21 mouse cellular contexts compared by ENCODE assay signal in genomic region chr8:110779924-110780718, GRCm38 (mm10). TPM values are rescaled to one million over a fixed set of nuclear protein-coding genes. Genes with fewer than 3 reads are reported as not detected.
DNase-seq lines count a peak whose midpoint lies in the region; ATAC-seq and TF ChIP-seq lines count a peak whose summit lies in the region.
"Had no signal": no experiment of that assay in that cellular context is flagged by ENCODE, and none has a peak within 500 bp of the region (broad histone marks: within the 10 kb centered on the region; RNA-seq: fewer than 3 reads in every experiment).

No protein-coding gene starts in this region.

- no peak overlapping the region for H3K27ac ChIP-seq in heart, embryonic 14.5 days (replicated peaks in 1 of 2; ENCODE audit: control insufficient read depth in 1 of 2, insufficient read depth in 1 of 2, low read depth in 2 of 2, low read length in 2 of 2)
- no peak overlapping the region for H3K27ac ChIP-seq in heart, embryonic 10.5 days
- no peak overlapping the region for H3K27ac ChIP-seq in limb, embryonic 14.5 days (replicated peaks; ENCODE audit: low read depth, low read length)
- H3K27ac ChIP-seq in limb, embryonic 10.5 days, result no peak overlapping the region
- H3K27ac ChIP-seq in forebrain, embryonic 10.5 days, result no peak overlapping the region
- H3K27ac ChIP-seq: forebrain, embryonic 13.5 days; liver, embryonic 14.5 days; macrophage; midbrain, embryonic 13.5 days; stomach, postnatal 0 days had no signal

- peaks cover 9% of the 10 kb centered on the region for H3K79me2 ChIP-seq in myocyte (ENCODE audit: control insufficient read depth, insufficient read depth)

- DNase-seq in heart, embryonic 10.5 days (ENCODE audit: low spot score), result no peak
- peak; percentile 59 for DNase-seq in limb, embryonic 14.5 days (ENCODE audit: low spot score)
- no peak for DNase-seq in limb, embryonic 10.5 days (ENCODE audit: low spot score)
- peak; percentile 24 for DNase-seq in MN1 (ENCODE audit: low spot score)
- DNase-seq in forebrain, embryonic 10.5 days (ENCODE audit: extremely low spot score, low spot score), result no peak
- DNase-seq: cerebellum, adult 11-12 months; heart, postnatal 36 days; kidney, postnatal 25 days; layer of hippocampus, postnatal 36 days; left cerebral cortex, postnatal 4 days; thymus, postnatal 4 days had no signal

- no peak overlapping the region for H3K4me2 ChIP-seq in heart, embryonic 14.5 days (ENCODE audit: low read length)
- no peak overlapping the region for H3K4me2 ChIP-seq in limb, embryonic 14.5 days (replicated peaks; ENCODE audit: low read depth, low read length, severe bottlenecking)
- peak overlapping the region; percentile 71 for H3K4me2 ChIP-seq in myocyte (ENCODE audit: low read depth)
- H3K4me2 ChIP-seq: forebrain, embryonic 13.5 days; midbrain, embryonic 13.5 days had no signal

- ATAC-seq in heart, embryonic 14.5 days (ENCODE audit: insufficient number of reproducible peaks, insufficient read depth, low FRiP score, low read depth), result 0 out of 2 replicates have a peak, but pooled peaks have one; percentile 66
- ATAC-seq in limb, embryonic 14.5 days (ENCODE audit: low FRiP score, low read depth), result no peak
- ATAC-seq: activated CD4-positive, CD25-positive, alpha-beta regulatory T cell, adult 4 months; CD4-positive, CD25-positive, alpha-beta regulatory T cell, adult 4 months; forebrain, embryonic 13.5 days; hindbrain, embryonic 16.5 days; midbrain, embryonic 13.5 days had no signal

- H3ac ChIP-seq in myocyte (ENCODE audit: control insufficient read depth, insufficient read length), result no peak overlapping the region

- 73% methylated on average over 13 of the region's 13 CpGs for WGBS in heart, embryonic 14.5 days
- 81% methylated on average over 13 of the region's 13 CpGs for WGBS in heart, embryonic 10.5 days
- WGBS in limb, embryonic 14.5 days, result 73% methylated on average over 13 of the region's 13 CpGs
- 86% methylated on average over 13 of the region's 13 CpGs for WGBS in limb, embryonic 10.5 days
- WGBS in forebrain, embryonic 10.5 days, result 89% methylated on average over 13 of the region's 13 CpGs

- H3K36me3 ChIP-seq in heart, embryonic 14.5 days (ENCODE audit: control insufficient read depth, insufficient read depth, low read length), result no peaks in the 10 kb centered on the region
- H3K36me3 ChIP-seq in heart, embryonic 10.5 days, result no peaks in the 10 kb centered on the region
- H3K36me3 ChIP-seq in limb, embryonic 14.5 days (ENCODE audit: control insufficient read depth, insufficient read depth, low read length), result no peaks in the 10 kb centered on the region
- H3K36me3 ChIP-seq in limb, embryonic 10.5 days, result no peaks in the 10 kb centered on the region
- no peaks in the 10 kb centered on the region for H3K36me3 ChIP-seq in myocyte (ENCODE audit: control insufficient read depth, insufficient read depth)
- H3K36me3 ChIP-seq in forebrain, embryonic 10.5 days (replicated peaks), result no peaks in the 10 kb centered on the region
- H3K36me3 ChIP-seq: midbrain, embryonic 13.5 days had no signal

- peaks cover 3% of the 10 kb centered on the region; the same call in 1 of the 2 replicates for H3K9me3 ChIP-seq in heart, embryonic 14.5 days (ENCODE audit: control insufficient read depth, low read length)
- no peaks in the 10 kb centered on the region for H3K9me3 ChIP-seq in heart, embryonic 10.5 days
- H3K9me3 ChIP-seq in limb, embryonic 14.5 days (ENCODE audit: control insufficient read depth, low read length), result no peaks in the 10 kb centered on the region
- no peaks in the 10 kb centered on the region for H3K9me3 ChIP-seq in limb, embryonic 10.5 days (replicated peaks)
- no peaks in the 10 kb centered on the region; the same call in 1 of the 2 replicates for H3K9me3 ChIP-seq in forebrain, embryonic 10.5 days
- H3K9me3 ChIP-seq: forebrain, embryonic 13.5 days; midbrain, embryonic 13.5 days had no signal

- no peak overlapping the region for H3K9ac ChIP-seq in heart, embryonic 14.5 days (ENCODE audit: low read length)
- H3K9ac ChIP-seq in limb, embryonic 14.5 days (ENCODE audit: low read depth, low read length, severe bottlenecking), result no peak overlapping the region
- H3K9ac ChIP-seq: forebrain, embryonic 13.5 days; liver, embryonic 14.5 days; midbrain, embryonic 13.5 days had no signal

- no peaks in the 10 kb centered on the region for H3K27me3 ChIP-seq in heart, embryonic 14.5 days (ENCODE audit: control insufficient read depth, insufficient read depth, low read length)
- H3K27me3 ChIP-seq in heart, embryonic 10.5 days (ENCODE audit: insufficient read depth, poor library complexity, severe bottlenecking), result no peaks in the 10 kb centered on the region
- no peaks in the 10 kb centered on the region for H3K27me3 ChIP-seq in limb, embryonic 14.5 days (ENCODE audit: control insufficient read depth, insufficient read depth, low read length)
- H3K27me3 ChIP-seq in limb, embryonic 10.5 days (ENCODE audit: low read depth, poor library complexity, severe bottlenecking), result no peaks in the 10 kb centered on the region
- no peaks in the 10 kb centered on the region for H3K27me3 ChIP-seq in myocyte (ENCODE audit: control insufficient read depth, insufficient read depth, insufficient read length)
- no peaks in the 10 kb centered on the region for H3K27me3 ChIP-seq in forebrain, embryonic 10.5 days (ENCODE audit: poor library complexity, severe bottlenecking)
- H3K27me3 ChIP-seq: forebrain, embryonic 13.5 days; midbrain, embryonic 13.5 days had no signal

- no peak for TF ChIP-seq POLR2A in limb, embryonic 14.5 days (IDR thresholded peaks at IDR 0.05; ENCODE audit: borderline replicate concordance, extremely low read depth, insufficient read depth, insufficient read length)
- no peak for TF ChIP-seq POLR2A in myocyte (IDR thresholded peaks at IDR 0.05; ENCODE audit: insufficient read length, low read depth)

- no peak overlapping the region for H3K4me3 ChIP-seq in heart, embryonic 14.5 days (ENCODE audit: control insufficient read depth in 1 of 2, insufficient read depth in 1 of 2, low read depth in 1 of 2, low read length in 2 of 2)
- H3K4me3 ChIP-seq in heart, embryonic 10.5 days, result no peak overlapping the region
- H3K4me3 ChIP-seq in limb, embryonic 14.5 days (replicated peaks; ENCODE audit: low read length), result no peak overlapping the region
- H3K4me3 ChIP-seq in limb, embryonic 10.5 days, result no peak overlapping the region
- no peak overlapping the region for H3K4me3 ChIP-seq in myocyte
- H3K4me3 ChIP-seq in forebrain, embryonic 10.5 days, result no peak overlapping the region
- H3K4me3 ChIP-seq: forebrain, embryonic 13.5 days; midbrain, embryonic 13.5 days had no signal

- no peaks in the 10 kb centered on the region for H3K4me1 ChIP-seq in heart, embryonic 14.5 days (ENCODE audit: control insufficient read depth in 2 of 2, insufficient read depth in 2 of 2, low read length in 2 of 2)
- H3K4me1 ChIP-seq in heart, embryonic 10.5 days, result no peaks in the 10 kb centered on the region
- H3K4me1 ChIP-seq in limb, embryonic 14.5 days (ENCODE audit: control insufficient read depth, insufficient read depth, low read length), result no peaks in the 10 kb centered on the region
- no peaks in the 10 kb centered on the region for H3K4me1 ChIP-seq in limb, embryonic 10.5 days
- H3K4me1 ChIP-seq in forebrain, embryonic 10.5 days, result no peaks in the 10 kb centered on the region
- H3K4me1 ChIP-seq: forebrain, embryonic 13.5 days; midbrain, embryonic 13.5 days had no signal

TF ChIP-seq in myocyte, 11 proteins besides CTCF, POLR2A, EP300 and RAD21:
- no peak for TF ChIP-seq MYOD1 (IDR thresholded peaks at IDR 0.05; ENCODE audit: control insufficient read depth in 1 of 3, insufficient read length in 2 of 3, low read depth in 2 of 3)
- TF ChIP-seq USF1 (IDR thresholded peaks at IDR 0.05; ENCODE audit: low read depth), result no peak
- no peak for TF ChIP-seq MYOG (IDR thresholded peaks at IDR 0.05; ENCODE audit: control insufficient read depth in 1 of 3, insufficient read depth in 1 of 3, insufficient read length in 2 of 3, low read depth in 2 of 3)
- no peak for TF ChIP-seq CEBPB (IDR thresholded peaks at IDR 0.05; ENCODE audit: insufficient read depth, poor library complexity, severe bottlenecking)
- TF ChIP-seq SRF (IDR thresholded peaks at IDR 0.05; ENCODE audit: control insufficient read depth, insufficient read length, low read depth), result no peak
- TF ChIP-seq TCF3 (IDR thresholded peaks at IDR 0.05; ENCODE audit: insufficient read length, low read depth), result no peak
- no peak for TF ChIP-seq TCF12 (IDR thresholded peaks at IDR 0.05; ENCODE audit: insufficient read depth, poor library complexity, severe bottlenecking)
- no peak for TF ChIP-seq POLR2AphosphoS2 (IDR thresholded peaks at IDR 0.05; ENCODE audit: insufficient read length, low read depth)
- no peak for TF ChIP-seq E2F4 (IDR thresholded peaks at IDR 0.05; ENCODE audit: insufficient read depth)
- no peak for TF ChIP-seq MAX (IDR thresholded peaks at IDR 0.05; ENCODE audit: low read depth)
- TF ChIP-seq REST (IDR thresholded peaks at IDR 0.05; ENCODE audit: insufficient read depth, insufficient read length), result no peak

RNA-seq across cellular contexts. Expression of gene Il34, which starts 25.6 kb away (rescaled TPM):
- polyA plus RNA-seq in heart, embryonic 14.5 days (2014; fragmentation: Nextera tagmentation; extraction: Ambion mirVana), result 0.24 and 0.49 TPM in 2 replicates
- polyA plus RNA-seq in heart, embryonic 10.5 days (2016; fragmentation: Nextera tagmentation; extraction: Ambion mirVana), result 0.33 TPM in 1 of 2 replicates, not detected in the other
- polyA plus RNA-seq in limb, embryonic 14.5 days (2012; rRNA removed), result 1.4 and 1.6 TPM in 2 replicates
- polyA plus RNA-seq in limb, embryonic 14.5 days (2014; fragmentation: Nextera tagmentation; extraction: Ambion mirVana), result 0.95 and 1.2 TPM in 2 replicates
- 0.15 TPM in 1 of 2 replicates, not detected in the other for polyA plus RNA-seq in limb, embryonic 10.5 days (2016; fragmentation: Nextera tagmentation; extraction: Ambion mirVana)
- polyA plus RNA-seq in myocyte (2012; fragmentation: generic; extraction: Trizol), result 13.4 TPM
- 0.24 and 0.25 TPM in 2 replicates for polyA plus RNA-seq in forebrain, embryonic 10.5 days (2016; fragmentation: Nextera tagmentation; extraction: Ambion mirVana)
- polyA plus RNA-seq: activated CD4-positive, CD25-positive, alpha-beta regulatory T cell, adult 4 months; CD4-positive, CD25-positive, alpha-beta regulatory T cell, adult 4 months; liver, embryonic 14.5 days; macrophage had no signal

RNA-seq across cellular contexts. Expression of gene Mtss1l, which starts 58.8 kb away (rescaled TPM):
- 17.2 and 17.6 TPM in 2 replicates for polyA plus RNA-seq in heart, embryonic 14.5 days (2014; fragmentation: Nextera tagmentation; extraction: Ambion mirVana)
- 5.3 and 6.4 TPM in 2 replicates for polyA plus RNA-seq in heart, embryonic 10.5 days (2016; fragmentation: Nextera tagmentation; extraction: Ambion mirVana)
- 78.7 and 115 TPM in 2 replicates for polyA plus RNA-seq in limb, embryonic 14.5 days (2012; rRNA removed)
- 19.1 and 28.0 TPM in 2 replicates for polyA plus RNA-seq in limb, embryonic 14.5 days (2014; fragmentation: Nextera tagmentation; extraction: Ambion mirVana)
- 7.8 and 8.8 TPM in 2 replicates for polyA plus RNA-seq in limb, embryonic 10.5 days (2016; fragmentation: Nextera tagmentation; extraction: Ambion mirVana)
- polyA plus RNA-seq in myocyte (2012; fragmentation: generic; extraction: Trizol), result 108 TPM
- 5.4 and 5.6 TPM in 2 replicates for polyA plus RNA-seq in forebrain, embryonic 10.5 days (2016; fragmentation: Nextera tagmentation; extraction: Ambion mirVana)
- polyA plus RNA-seq: CD4-positive, CD25-positive, alpha-beta regulatory T cell, adult 4 months had no signal

Comparison
In these comparisons a context has a peak if more than half of its experiments do, and no peak if none do; other contexts are left out.
1. DNase-seq: peak in limb, embryonic 14.5 days (single experiment) and MN1 (single experiment); none in heart, embryonic 10.5 days (single experiment), limb, embryonic 10.5 days (single experiment) and forebrain, embryonic 10.5 days (single experiment).